Mouse (Mus musculus): ENCODE data around the gene Syt16.
A peak's percentile ranks its signal among the peaks of the same experiment; 100 is the strongest.

Syt16 gene

GRCm38 (mm10) chr12:73997297-73998127 is at the start of gene Syt16:
TSS of gene Syt16 (plus strand) at chr12:73997661.
- DNase-seq (ENCODE audit: inconsistent ontology term): peak; percentile 8

- no peak for DNase-seq (ENCODE audit: inconsistent ontology term)
Observed at GRCm38 (mm10) chr12:73948415-73948814, 49.0 kb upstream of the Syt16 start.

DNA sequence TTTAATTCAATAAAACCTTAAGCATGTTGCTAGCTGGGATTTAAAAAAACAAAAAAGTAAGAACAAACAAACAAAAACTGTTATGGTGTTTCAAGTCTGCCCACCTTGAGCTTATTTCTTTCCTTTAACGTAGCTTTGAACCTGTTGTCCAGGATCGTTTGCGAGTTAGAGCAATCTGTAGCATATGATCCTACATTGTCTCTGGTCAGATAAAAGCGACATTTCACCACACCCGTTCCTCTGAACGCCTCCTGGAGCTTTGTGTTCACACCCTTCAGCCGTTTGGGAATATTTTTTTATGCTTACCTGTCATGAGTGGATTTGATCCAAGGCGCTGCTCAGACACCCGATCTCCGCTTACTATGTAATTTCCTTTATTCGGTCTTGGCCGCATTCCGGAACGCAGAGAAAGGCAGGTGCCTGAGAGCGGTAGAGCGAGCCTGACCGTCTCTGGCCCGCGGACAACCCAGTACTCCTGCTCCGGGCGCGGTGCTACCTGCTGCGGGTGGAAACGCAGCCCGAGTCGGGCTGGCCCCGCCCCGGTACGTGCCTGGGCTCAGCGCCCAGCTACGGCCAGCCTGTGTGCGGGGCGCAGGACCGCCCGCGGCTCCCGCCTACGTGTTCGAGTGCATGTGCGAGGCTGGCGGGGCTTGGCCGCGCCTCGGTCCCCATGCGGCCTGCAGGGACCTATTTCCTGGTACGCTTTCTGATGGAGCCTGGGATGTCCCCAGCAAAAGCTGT is 48.0 kb upstream of the Syt16 start:
- DNase-seq (ENCODE audit: inconsistent ontology term): peak; percentile 80

- DNase-seq (ENCODE audit: inconsistent ontology term): peak; percentile 53
Observed at GRCm38 (mm10) chr12:73952879-73953278, 44.6 kb upstream of the Syt16 start.

GRCm38 (mm10) chr12:73953420-73954186 is 43.9 kb upstream of the Syt16 start:
- no peak for DNase-seq (ENCODE audit: inconsistent ontology term)

- no peak for DNase-seq (ENCODE audit: inconsistent ontology term)
Observed at GRCm38 (mm10) chr12:73954785-73955184, 42.7 kb upstream of the Syt16 start.

DNA sequence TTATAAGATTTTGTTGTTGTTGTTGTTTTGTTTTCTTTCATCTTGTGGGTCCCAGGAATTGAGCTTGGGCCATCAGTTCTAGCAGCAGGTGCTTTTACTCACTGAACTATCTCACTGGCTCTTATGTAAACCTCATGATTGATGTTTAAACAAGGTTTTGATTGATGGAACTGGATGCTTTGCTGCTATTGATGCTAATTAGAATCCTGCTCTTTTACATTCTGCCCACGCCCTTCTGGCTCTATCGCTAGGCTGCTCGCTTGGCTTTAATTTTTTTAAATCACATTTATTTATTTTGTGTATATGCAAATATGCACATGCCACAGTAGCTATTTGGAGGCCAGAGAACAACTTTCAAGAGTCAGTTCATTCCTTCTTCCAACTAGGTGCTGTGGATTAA is 39.8 kb upstream of the Syt16 start:
- DNase-seq (ENCODE audit: inconsistent ontology term): no peak

DNA sequence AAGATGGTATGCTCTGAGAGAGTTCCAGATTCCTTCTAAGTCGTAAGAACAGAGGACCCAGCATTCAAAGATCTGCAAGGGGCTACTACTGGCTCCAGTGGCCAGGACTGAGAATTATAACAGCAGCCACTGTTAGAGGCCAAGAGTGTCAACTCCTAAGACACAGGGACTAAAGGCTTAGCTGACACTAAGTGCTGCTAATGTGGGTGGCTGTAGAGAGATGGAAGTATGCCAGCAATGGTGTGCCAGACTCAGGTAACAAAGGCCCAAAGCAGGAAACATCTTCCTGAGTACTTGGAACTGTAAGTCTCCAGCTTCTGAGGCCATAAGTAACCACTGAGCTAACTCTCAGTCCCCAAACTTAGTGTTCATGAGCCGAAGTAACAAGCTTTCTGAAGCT is 38.6 kb upstream of the Syt16 start:
- DNase-seq (ENCODE audit: inconsistent ontology term): no peak

DNA sequence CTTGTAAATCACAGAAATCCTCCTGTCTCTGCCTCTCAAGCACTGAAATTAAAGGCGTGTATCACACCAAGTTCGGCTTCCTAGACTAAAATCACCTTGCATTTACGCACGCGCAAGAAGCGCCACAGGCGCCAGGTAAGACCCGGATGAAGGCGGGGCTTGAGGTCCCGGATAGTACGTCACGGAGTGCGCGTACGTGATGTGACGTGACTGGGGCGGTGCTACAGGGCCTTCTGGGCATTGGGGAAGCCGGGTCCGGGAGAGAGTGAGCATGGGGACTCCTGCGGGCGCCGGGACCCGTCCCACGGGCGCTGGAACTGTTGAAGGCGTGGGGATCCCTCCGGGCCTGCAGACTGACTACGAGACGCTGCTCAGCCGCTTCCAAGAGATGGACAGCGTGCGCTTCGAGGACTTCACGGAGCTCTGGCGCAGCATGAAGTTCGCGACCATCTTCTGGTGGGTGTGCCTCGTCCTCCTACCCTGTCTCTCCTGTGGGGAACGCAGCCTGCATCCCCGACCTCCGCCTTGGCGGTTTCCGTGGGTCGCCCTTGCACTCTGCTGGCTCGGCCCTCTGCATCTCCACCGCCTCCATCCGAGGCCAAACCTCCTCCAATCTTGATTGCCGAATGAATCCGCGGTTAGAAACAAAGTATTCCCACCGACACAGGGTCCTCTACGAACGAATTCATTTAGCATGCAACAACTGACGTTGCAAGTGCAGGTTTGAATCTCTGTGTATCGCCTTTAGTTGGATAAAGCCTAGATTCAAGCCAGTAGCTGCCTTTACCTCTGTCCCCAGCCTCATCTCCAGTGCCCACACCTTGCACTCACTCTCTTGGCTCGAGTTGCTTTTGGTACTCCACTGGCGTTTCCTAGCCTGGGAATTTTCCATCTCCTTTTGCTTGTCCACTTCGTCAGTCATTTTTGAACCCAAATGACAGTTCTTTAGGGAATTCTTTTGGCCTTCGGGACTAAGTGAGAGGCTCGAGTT is 32.9 kb upstream of the Syt16 start, which contains the start of gene Snapc1:
Gene Snapc1 (plus strand): TSS at position 191 of the 991 bp plus-strand sequence.
- DNase-seq (ENCODE audit: inconsistent ontology term): peak; percentile 95

- no peak for DNase-seq (ENCODE audit: inconsistent ontology term)
Observed at GRCm38 (mm10) chr12:73969142-73969541, 28.3 kb upstream of the Syt16 start.

DNA sequence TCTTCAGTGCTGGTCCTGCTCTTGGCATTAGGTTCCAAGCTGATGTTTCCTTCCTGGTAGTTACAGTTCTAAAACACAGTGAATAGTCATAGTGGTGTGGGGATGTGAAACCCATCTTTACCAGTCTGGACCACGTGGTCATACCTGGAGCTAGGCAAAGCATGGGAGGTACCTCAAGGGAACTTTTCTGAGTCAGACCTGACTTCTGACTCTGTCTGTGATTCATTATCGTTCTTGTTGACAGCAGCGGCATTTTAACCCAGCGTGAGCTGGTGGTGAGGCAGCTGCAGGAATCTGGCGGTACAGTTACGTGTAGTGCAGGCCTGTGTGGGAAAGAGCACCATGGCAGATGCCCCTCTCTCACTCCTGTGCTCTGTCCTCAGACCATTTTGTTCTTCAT is 22.9 kb upstream of the Syt16 start:
- DNase-seq (ENCODE audit: inconsistent ontology term): no peak

GRCm38 (mm10) chr12:73978144-73978543 is 19.3 kb upstream of the Syt16 start:
- no peak for DNase-seq (ENCODE audit: inconsistent ontology term)

DNA sequence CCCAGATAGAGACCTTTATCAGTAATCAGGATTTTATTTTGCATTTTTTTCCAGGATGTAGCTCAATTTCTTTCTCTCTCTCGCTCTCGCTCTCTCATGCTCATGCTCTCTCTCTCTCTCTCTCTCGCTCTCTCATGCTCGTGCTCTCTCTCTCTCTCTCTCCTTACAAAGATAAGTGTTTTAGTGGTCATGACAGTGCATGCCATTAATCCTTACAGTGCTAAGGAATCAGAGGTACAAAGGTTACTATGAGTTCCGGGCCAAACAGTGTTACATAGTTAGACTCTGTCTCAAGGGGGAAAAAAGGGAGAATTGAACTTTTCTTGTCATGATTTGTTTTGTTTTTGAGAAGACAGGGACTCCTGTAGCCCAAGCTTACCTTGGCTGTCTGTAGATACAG is 17.8 kb upstream of the Syt16 start:
- no peak for DNase-seq (ENCODE audit: inconsistent ontology term)

DNA sequence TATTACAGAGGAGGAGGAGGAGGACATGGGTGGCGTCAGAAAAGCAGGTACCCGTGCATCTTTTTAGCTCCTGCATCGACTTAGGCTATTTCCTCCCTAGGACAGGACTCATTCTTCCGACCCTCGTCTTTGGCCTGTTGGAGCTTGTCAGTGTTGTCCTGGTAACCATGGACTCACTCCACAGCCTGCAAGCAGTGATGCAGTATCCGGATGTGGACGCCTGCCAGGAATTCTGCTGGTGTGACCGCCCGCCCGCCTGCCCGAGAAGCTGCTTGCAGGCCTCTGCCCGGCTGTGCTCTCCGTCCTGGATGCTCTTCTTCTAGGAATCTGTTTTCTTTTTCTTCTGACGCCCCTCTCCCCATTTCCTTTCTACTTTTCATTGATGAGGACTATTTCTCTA is 14.9 kb upstream of the Syt16 start:
- peak; percentile 91 for DNase-seq (ENCODE audit: inconsistent ontology term)

GRCm38 (mm10) chr12:73986299-73986698 is 11.2 kb upstream of the Syt16 start:
- DNase-seq (ENCODE audit: inconsistent ontology term): no peak

DNA sequence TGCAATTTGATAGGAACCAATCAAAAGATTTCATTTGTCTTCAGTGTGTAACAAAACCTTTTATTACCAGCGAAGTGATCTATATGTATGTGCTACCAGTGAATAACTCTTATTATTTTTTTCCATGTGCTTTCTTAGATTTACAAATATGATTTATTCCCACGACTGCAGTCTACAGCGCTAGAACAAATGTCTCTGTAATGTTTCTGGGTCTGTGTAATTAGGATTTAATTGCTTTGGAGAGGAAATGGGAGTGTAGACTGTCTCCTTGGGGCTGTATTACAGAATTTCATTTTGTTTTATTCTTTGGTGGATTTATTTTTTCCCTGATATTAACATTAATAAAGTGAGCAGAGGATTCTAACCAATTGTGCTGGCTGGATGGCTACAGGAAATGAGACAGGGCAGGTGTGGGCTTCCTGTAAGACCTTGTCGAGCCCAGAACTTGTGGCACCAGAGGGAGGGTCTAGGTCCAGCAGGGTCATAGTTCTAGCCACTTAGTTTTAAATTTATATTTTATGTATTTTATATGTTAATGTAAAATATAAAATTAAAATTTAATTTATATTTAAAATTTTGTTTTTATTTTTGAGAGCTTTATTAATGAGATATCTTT is 9.0 kb upstream of the Syt16 start:
- DNase-seq (ENCODE audit: inconsistent ontology term): no peak

GRCm38 (mm10) chr12:73989594-73989993 is 7.9 kb upstream of the Syt16 start:
- DNase-seq (ENCODE audit: inconsistent ontology term): no peak

- peak; percentile 83 for DNase-seq (ENCODE audit: inconsistent ontology term)
Observed at GRCm38 (mm10) chr12:73996906-73997296, 560 bp upstream of the Syt16 start.

GRCm38 (mm10) chr12:73998128-73998456 is 631 bp downstream of the Syt16 start:
- DNase-seq (ENCODE audit: inconsistent ontology term): no peak

DNA sequence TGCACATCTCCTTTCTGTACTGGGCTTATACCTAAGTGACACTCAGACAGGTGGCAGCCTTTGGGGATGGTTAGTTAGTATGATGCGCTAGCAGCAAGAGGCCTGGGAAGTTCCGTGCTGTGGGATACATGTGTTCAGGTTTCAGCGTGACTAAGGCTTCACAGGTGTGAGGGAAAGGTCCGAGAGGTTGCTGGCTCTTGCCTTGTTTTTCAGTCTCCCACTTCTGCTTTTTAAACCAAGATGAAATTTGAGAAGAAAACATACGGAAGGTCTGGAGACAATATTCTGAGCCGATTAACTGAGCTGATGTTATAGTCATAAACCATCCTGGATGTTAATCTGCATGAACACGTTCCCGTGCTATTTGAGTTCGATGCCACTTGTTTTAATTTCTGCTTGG is 5.0 kb downstream of the Syt16 start:
- no peak for DNase-seq (ENCODE audit: inconsistent ontology term)

GRCm38 (mm10) chr12:74009448-74009911 is 12.0 kb downstream of the Syt16 start:
- DNase-seq (ENCODE audit: inconsistent ontology term): peak; percentile 20

Data from Muller cell, postnatal 12 days (primary cell).